Mouse (Mus musculus) MEL (cell line): Measurements from ENCODE around the gene H2al2a. TPM values are rescaled to one million over a fixed set of nuclear protein-coding genes. Genes with fewer than 3 reads are reported as not detected.

Experiments
- DNase-seq: peaks from one replicate; pipeline ENCODE4 v3.0.0; 2011; ENCODE audit warnings: low read depth, low spot score
- H3K27ac ChIP-seq: 2 replicates; pipeline ENCODE4 v1.5.1; 2012; ENCODE audit warnings: low read depth, mild to moderate bottlenecking, control low read depth, low read length, moderate library complexity; ENCODE audit not compliant: control insufficient read depth
- H3K27me3 ChIP-seq, 2 experiments: fragments of 150-350 bp in 1 of 2; sonication (generic) in 1 of 2; 2 replicates each; pipeline ENCODE4 v1.6.1; 2012; ENCODE audit warnings: low read length in 2 of 2, mild to moderate bottlenecking in 2 of 2, improper control_type of control experiment in 1 of 2, moderate library complexity in 1 of 2; ENCODE audit not compliant: insufficient read depth in 2 of 2, control insufficient read depth in 1 of 2
- H3K36me3 ChIP-seq, 2 experiments: 2 replicates each; pipeline ENCODE4 v1.6.1; 2012 to 2014; ENCODE audit warnings: low read length in 2 of 2, improper control_type of control experiment in 1 of 2, inconsistent platforms in 1 of 2, mild to moderate bottlenecking in 1 of 2; ENCODE audit not compliant: insufficient read depth in 2 of 2, control insufficient read depth in 1 of 2
- H3K4me1 ChIP-seq, 2 experiments: fragments of 150-350 bp in 1 of 2; sonication (generic) in 1 of 2; 2 replicates each; pipeline ENCODE4 v1.6.1; 2012; ENCODE audit warnings: low read length in 2 of 2, improper control_type of control experiment in 1 of 2, mild to moderate bottlenecking in 1 of 2; ENCODE audit not compliant: insufficient read depth in 2 of 2, control insufficient read depth in 1 of 2
- H3K4me3 ChIP-seq, 2 experiments: fragments of 150-350 bp in 1 of 2; sonication (generic) in 1 of 2; 2 replicates each; pipeline ENCODE4 v1.5.1; 2012; ENCODE audit warnings: low read depth in 2 of 2, low read length in 2 of 2, mild to moderate bottlenecking in 2 of 2, moderate library complexity in 2 of 2, control low read depth in 1 of 2, improper control_type of control experiment in 1 of 2; ENCODE audit not compliant: control insufficient read depth in 1 of 2, insufficient read depth in 1 of 2
- H3K79me2 ChIP-seq: 2 replicates; pipeline ENCODE4 v1.6.1; 2012; ENCODE audit warnings: mild to moderate bottlenecking, low read length, moderate library complexity; ENCODE audit not compliant: control insufficient read depth, poor library complexity, insufficient read depth
- H3K9ac ChIP-seq: 2 replicates; pipeline ENCODE4 v1.6.1; 2012; ENCODE audit warnings: low read depth, mild to moderate bottlenecking, control low read depth, low read length, moderate library complexity; ENCODE audit not compliant: control insufficient read depth, poor library complexity, severe bottlenecking
- H3K9me3 ChIP-seq: fragments of 150-350 bp; sonication (generic); replicated peaks from 2 replicates; pipeline ENCODE4 v1.6.1; 2012; ENCODE audit warnings: mild to moderate bottlenecking, low read length, improper control_type of control experiment, moderate library complexity; ENCODE audit not compliant: insufficient read depth
- BHLHE40 ChIP-seq: IDR thresholded peaks from 2 replicates; pipeline ENCODE4 v1.6.1; 2012; ENCODE audit warnings: low read depth, mild to moderate bottlenecking, inconsistent platforms, low read length, improper control_type of control experiment, borderline replicate concordance
- CHD2 ChIP-seq: IDR thresholded peaks from 2 replicates; pipeline ENCODE4 v1.6.1; 2011; ENCODE audit warnings: low read length, improper control_type of control experiment
- CTCF ChIP-seq, 3 experiments: IDR thresholded peaks in 2 of 3; conservative IDR thresholded peaks in 1 of 3; 2 replicates each; pipeline ENCODE4 v1.5.1; 2011 to 2012; ENCODE audit warnings: low read length in 3 of 3, low read depth in 2 of 3, mild to moderate bottlenecking in 2 of 3, improper control_type of control experiment in 1 of 3, inconsistent platforms in 1 of 3, mixed read lengths in 1 of 3, moderate library complexity in 1 of 3; ENCODE audit not compliant: control insufficient read depth in 1 of 3, insufficient read depth in 1 of 3, poor library complexity in 1 of 3, severe bottlenecking in 1 of 3
- EP300 ChIP-seq, 2 experiments: IDR thresholded peaks; 2 replicates each; pipeline ENCODE4 v1.6.1; 2011; ENCODE audit warnings: improper control_type of control experiment in 2 of 2, low read length in 2 of 2, low read depth in 1 of 2, mild to moderate bottlenecking in 1 of 2
- GABPA ChIP-seq: IDR thresholded peaks from 2 replicates; pipeline ENCODE4 v1.6.1; 2012; ENCODE audit warnings: low read depth, mild to moderate bottlenecking, inconsistent platforms, low read length, improper control_type of control experiment, moderate library complexity
- GATA1 ChIP-seq: IDR thresholded peaks from 2 replicates; pipeline ENCODE4 v1.6.1; 2011; ENCODE audit warnings: low read depth, low read length, improper control_type of control experiment
- HCFC1 ChIP-seq: IDR thresholded peaks from 2 replicates; pipeline ENCODE4 v1.6.1; 2012; ENCODE audit warnings: low read depth, mild to moderate bottlenecking, inconsistent platforms, low read length, improper control_type of control experiment, moderate library complexity
- JUND ChIP-seq: IDR thresholded peaks from 2 replicates; pipeline ENCODE4 v1.6.1; 2011; ENCODE audit warnings: low read depth, mild to moderate bottlenecking, improper control_type of control experiment, low read length
- MAFK ChIP-seq: IDR thresholded peaks from 2 replicates; pipeline ENCODE4 v1.6.1; 2011; ENCODE audit warnings: low read depth, mild to moderate bottlenecking, low read length, improper control_type of control experiment, borderline replicate concordance
- MAX ChIP-seq: IDR thresholded peaks from 2 replicates; pipeline ENCODE4 v1.6.1; 2011; ENCODE audit warnings: low read length, improper control_type of control experiment
- MEF2A ChIP-seq: IDR thresholded peaks from 2 replicates; pipeline ENCODE4 v1.6.1; 2014; ENCODE audit warnings: low read depth, mild to moderate bottlenecking, inconsistent platforms, low read length, improper control_type of control experiment; ENCODE audit not compliant: poor library complexity, insufficient replicate concordance, severe bottlenecking; ENCODE audit errors: extremely low read depth
- MXI1 ChIP-seq: IDR thresholded peaks from 2 replicates; pipeline ENCODE4 v1.6.1; 2011; ENCODE audit warnings: mild to moderate bottlenecking, low read depth, low read length, improper control_type of control experiment
- MYC ChIP-seq: IDR thresholded peaks from 2 replicates; pipeline ENCODE4 v1.6.1; 2011; ENCODE audit warnings: low read depth, mild to moderate bottlenecking, low read length, improper control_type of control experiment, moderate library complexity
- NELFE ChIP-seq: IDR thresholded peaks from 2 replicates; pipeline ENCODE4 v1.6.1; 2011; ENCODE audit warnings: low read depth, low read length, improper control_type of control experiment
- NRF1 ChIP-seq: IDR thresholded peaks from 2 replicates; pipeline ENCODE4 v1.6.1; 2014; ENCODE audit warnings: low read depth, mild to moderate bottlenecking, inconsistent platforms, low read length, improper control_type of control experiment, moderate library complexity; ENCODE audit not compliant: poor library complexity, insufficient read depth, severe bottlenecking
- POLR2AphosphoS5 ChIP-seq: IDR thresholded peaks from 2 replicates; pipeline ENCODE4 v1.6.1; 2012; ENCODE audit warnings: low read depth, borderline replicate concordance, mild to moderate bottlenecking, inconsistent platforms, low read length, moderate library complexity, mixed read lengths
- SIN3A ChIP-seq: IDR thresholded peaks from 2 replicates; pipeline ENCODE4 v1.6.1; 2012; ENCODE audit warnings: low read length, improper control_type of control experiment, inconsistent platforms
- TBP ChIP-seq: IDR thresholded peaks from 2 replicates; pipeline ENCODE4 v1.8.0; 2011; ENCODE audit warnings: low read depth, low read length, improper control_type of control experiment
- UBTF ChIP-seq: IDR thresholded peaks from 2 replicates; pipeline ENCODE4 v1.6.1; 2012; ENCODE audit warnings: low read depth, mild to moderate bottlenecking, inconsistent platforms, low read length, improper control_type of control experiment, moderate library complexity, borderline replicate concordance; ENCODE audit not compliant: insufficient read depth
- USF1 ChIP-seq: IDR thresholded peaks from 2 replicates; pipeline ENCODE4 v1.6.1; 2014; ENCODE audit warnings: low read depth, mild to moderate bottlenecking, inconsistent platforms, low read length, improper control_type of control experiment, moderate library complexity
- USF2 ChIP-seq, 2 experiments: IDR thresholded peaks; 2 replicates each; pipeline ENCODE4 v1.6.1; 2011 to 2012; ENCODE audit warnings: improper control_type of control experiment in 2 of 2, low read length in 2 of 2, borderline replicate concordance in 1 of 2, inconsistent platforms in 1 of 2, low read depth in 1 of 2, mild to moderate bottlenecking in 1 of 2; ENCODE audit not compliant: insufficient read depth in 1 of 2
- ZKSCAN1 ChIP-seq: IDR thresholded peaks from 2 replicates; pipeline ENCODE4 v1.6.1; 2012; ENCODE audit warnings: low read depth, mild to moderate bottlenecking, inconsistent platforms, low read length, improper control_type of control experiment, moderate library complexity
- polyA plus RNA-seq, 2 experiments: library from polyadenylated mRNA; stranded (reverse) in 1 of 2; unstranded in 1 of 2; fragments of >175 nt in 1 of 2; fragments of >200 nt in 1 of 2; gene quantifications; 2 replicates each; pipeline versions ENCODE4 v1.2.1 to v1.2.4; 2012; ENCODE audit warnings: low replicate concordance in 2 of 2, low read depth in 1 of 2; ENCODE audit not compliant: insufficient read length in 2 of 2, insufficient read depth in 1 of 2, missing spikeins in 1 of 2
- total RNA-seq: library from RNA; depleted of rRNA; stranded (reverse); fragments of 300-350 nt; gene quantifications from 2 replicates; pipeline ENCODE4 v1.2.3, GENCODE M21; 2012

Gene H2al2a
- total and polyA plus RNA-seq, 3 experiments: not detected

GRCm38 (mm10) chr2:18011226-18011625, 14.5 kb upstream of the H2al2a start:
- Histone ChIP-seq H3K4me1 (no peaks in the 10 kb centered on the region), H3K4me3 (no peak overlapping the region), H3K27me3 (no peaks in the 10 kb centered on the region), H3K79me2 (no peaks in the 10 kb centered on the region), H3K27ac (no peak overlapping the region), H3K9ac (no peak overlapping the region), H3K36me3 (no peaks in the 10 kb centered on the region), H3K9me3 (no peaks in the 10 kb centered on the region)
- DNase-seq: no peak
- TF ChIP-seq MAFK (no peak), USF1 (no peak), GATA1 (no peak), HCFC1 (no peak), CTCF (IDR thresholded peaks at IDR 0.05 in 2 of 3, conservative IDR thresholded peaks at IDR 0.05 in 1 of 3; ENCODE audit: control insufficient read depth in 1 of 3, insufficient read depth in 1 of 3, low read depth in 2 of 3, low read length in 3 of 3, poor library complexity in 1 of 3, severe bottlenecking in 1 of 3) (no peak), MEF2A (no peak), SIN3A (no peak), POLR2AphosphoS5 (no peak)

- Histone ChIP-seq H3K79me2 (no peaks in the 10 kb centered on the region), H3K9me3 (no peaks in the 10 kb centered on the region), H3K9ac (no peak overlapping the region), H3K4me3 (no peak overlapping the region), H3K4me1 (no peaks in the 10 kb centered on the region), H3K27me3 (no peaks in the 10 kb centered on the region; a peak in 1 of 4 replicates), H3K36me3 (no peaks in the 10 kb centered on the region), H3K27ac (no peak overlapping the region)
- TF ChIP-seq ZKSCAN1 (no peak), CTCF (IDR thresholded peaks at IDR 0.05 in 2 of 3, conservative IDR thresholded peaks at IDR 0.05 in 1 of 3; ENCODE audit: control insufficient read depth in 1 of 3, insufficient read depth in 1 of 3, low read depth in 2 of 3, low read length in 3 of 3, poor library complexity in 1 of 3, severe bottlenecking in 1 of 3) (no peak)
- DNase-seq: no peak
Measured at GRCm38 (mm10) chr2:18005137-18005536, 8.4 kb upstream of the H2al2a start.

GRCm38 (mm10) chr2:18004286-18004685, 7.5 kb upstream of the H2al2a start:
- no peak for DNase-seq
- no peaks in the 10 kb centered on the region for H3K4me1 ChIP-seq
- no peak for TF ChIP-seq USF2 (IDR thresholded peaks at IDR 0.05; ENCODE audit: borderline replicate concordance in 1 of 2, insufficient read depth in 1 of 2, low read depth in 1 of 2, low read length in 2 of 2)
- TF ChIP-seq MXI1: no peak
- TF ChIP-seq CHD2: no peak
- TF ChIP-seq BHLHE40: no peak
- no peak for TF ChIP-seq NRF1
- no peak for TF ChIP-seq TBP
- no peak for TF ChIP-seq EP300 (IDR thresholded peaks at IDR 0.05; ENCODE audit: low read depth in 1 of 2, low read length in 2 of 2)
- TF ChIP-seq MAX: no peak
- no peak for TF ChIP-seq UBTF
- TF ChIP-seq JUND: no peak
- no peak for TF ChIP-seq GABPA
- TF ChIP-seq GATA1: no peak
- TF ChIP-seq MYC: no peak
- no peak for TF ChIP-seq NELFE

More at GRCm38 (mm10) chr2:18004286-18004685, 7.5 kb upstream of the H2al2a start:
- no peak overlapping the region for H3K9ac ChIP-seq
- H3K79me2 ChIP-seq: no peaks in the 10 kb centered on the region
- H3K27ac ChIP-seq: no peak overlapping the region
- H3K9me3 ChIP-seq: no peaks in the 10 kb centered on the region
- H3K4me3 ChIP-seq: no peak overlapping the region
- H3K36me3 ChIP-seq: no peaks in the 10 kb centered on the region
- H3K27me3 ChIP-seq: peaks cover 0 to 2% of the 10 kb centered on the region in 2 experiments; a peak in 2 of 4 replicates
